In genomic region chr1:37890025-37890652, GRCm38 (mm10) we compare ENCODE assay signal across 1 mouse cellular context.
TF ChIP-seq lines count a peak whose summit lies in the region.

Gene Mitd1, minus strand, starts transcription at chr1:37890411.
Gene Mrpl30, plus strand, starts transcription at chr1:37890477.

TF ChIP-seq in CH12.LX, 34 proteins besides CTCF, POLR2A, EP300 and RAD21 (continued from another document):
- TF ChIP-seq ETS1 (conservative IDR thresholded peaks at IDR 0.05; ENCODE audit: low read depth, low read length), result no peak
- TF ChIP-seq HCFC1 (IDR thresholded peaks at IDR 0.05; ENCODE audit: low read depth, low read length), result peak; percentile 95
- peak; percentile 77; the same call in 1 of the 2 replicates for TF ChIP-seq POLR2AphosphoS2 (IDR thresholded peaks at IDR 0.05; ENCODE audit: low read depth, low read length)
- no peak for TF ChIP-seq UBTF (IDR thresholded peaks at IDR 0.05; ENCODE audit: low read depth, low read length)
- no peak for TF ChIP-seq MAZ (IDR thresholded peaks at IDR 0.05; ENCODE audit: low read depth, low read length)
- peak; percentile 100 for TF ChIP-seq ZNF384 (IDR thresholded peaks at IDR 0.05; ENCODE audit: low read depth, low read length)
- peak; percentile 93 for TF ChIP-seq TCF12 (IDR thresholded peaks at IDR 0.05; ENCODE audit: low read depth, low read length)
- TF ChIP-seq MAFK (IDR thresholded peaks at IDR 0.05; ENCODE audit: insufficient replicate concordance, low read length), result no peak
- TF ChIP-seq TBP (conservative IDR thresholded peaks at IDR 0.05; ENCODE audit: low read depth, low read length), result peak; percentile 87
- no peak for TF ChIP-seq ZC3H11A (IDR thresholded peaks at IDR 0.05; ENCODE audit: low read depth, low read length)
- peak; percentile 91 for TF ChIP-seq MEF2A (IDR thresholded peaks at IDR 0.05; ENCODE audit: borderline replicate concordance, low read depth, low read length)
- peak; percentile 85; the same call in 1 of the 2 replicates for TF ChIP-seq KAT2A (IDR thresholded peaks at IDR 0.05; ENCODE audit: insufficient replicate concordance, low read length)
- no peak for TF ChIP-seq SMC3 (IDR thresholded peaks at IDR 0.05; ENCODE audit: low read depth, low read length)
- TF ChIP-seq PAX5 (IDR thresholded peaks at IDR 0.05; ENCODE audit: low read length), result no peak
- TF ChIP-seq IRF4 (IDR thresholded peaks at IDR 0.05; ENCODE audit: low read depth, low read length), result peak; percentile 67; the same call in 1 of the 2 replicates
- no peak; the same call in none of the 2 replicates for TF ChIP-seq MYC (IDR thresholded peaks at IDR 0.05; ENCODE audit: low read depth, low read length)
- TF ChIP-seq NRF1 (IDR thresholded peaks at IDR 0.05; ENCODE audit: low read depth, low read length), result peak; percentile 91
TF ChIP-seq in CH12.LX: peak in this region for 17.
